Mouse (Mus musculus) NIH3T3 (cell line): ENCODE measurements around the gene Ehd3.
"Not testable (repeated sequence)": the region's sequence is repeated elsewhere in the genome, so short reads cannot be mapped to it uniquely, and the experiment has no call there.

Source experiments
- DNase-seq: peaks from one replicate; pipeline ENCODE4 v3.0.0-alpha.2; 2012; ENCODE audit warnings: low read depth

Ehd3 gene

GRCm38 (mm10) chr17:73826106-73826505 lies 22.2 kb downstream of the Ehd3 start:
- no peak for DNase-seq

- no peak for DNase-seq
Measured at GRCm38 (mm10) chr17:73827446-73827845, 23.5 kb downstream of the Ehd3 start.

- no peak for DNase-seq
Measured at GRCm38 (mm10) chr17:73830511-73830910, 26.6 kb downstream of the Ehd3 start.

GRCm38 (mm10) chr17:73831427-73831826 lies 27.5 kb downstream of the Ehd3 start:
- no peak for DNase-seq

- peak; percentile 56 for DNase-seq
Measured at GRCm38 (mm10) chr17:73832901-73833300, 29.0 kb downstream of the Ehd3 start.

GRCm38 (mm10) chr17:73833474-73833873 lies 29.5 kb downstream of the Ehd3 start:
- DNase-seq = no peak

GRCm38 (mm10) chr17:73836601-73837000 lies 32.7 kb downstream of the Ehd3 start:
- peak; percentile 68 for DNase-seq

GRCm38 (mm10) chr17:73837244-73837643 lies 33.3 kb downstream of the Ehd3 start:
- peak; percentile 22 for DNase-seq

GRCm38 (mm10) chr17:73839086-73839835 lies 35.3 kb downstream of the Ehd3 start:
- DNase-seq = no peak

- DNase-seq = not testable (repeated sequence)
Measured at GRCm38 (mm10) chr17:73839876-73840275, 35.9 kb downstream of the Ehd3 start.

GRCm38 (mm10) chr17:73842963-73843362 lies 39.0 kb downstream of the Ehd3 start:
- no peak for DNase-seq

- no peak for DNase-seq
Measured at GRCm38 (mm10) chr17:73845632-73846031, 41.7 kb downstream of the Ehd3 start.

- DNase-seq = no peak
Measured at GRCm38 (mm10) chr17:73847399-73847798, 43.5 kb downstream of the Ehd3 start.

GRCm38 (mm10) chr17:73853041-73853440 lies 49.1 kb downstream of the Ehd3 start:
- DNase-seq = no peak

GRCm38 (mm10) chr17:73853717-73854116 lies 49.8 kb downstream of the Ehd3 start:
- no peak for DNase-seq

- DNase-seq = no peak
Measured at GRCm38 (mm10) chr17:73869008-73869685, 65.2 kb downstream of the Ehd3 start.

GRCm38 (mm10) chr17:73870956-73871605 lies 67.1 kb downstream of the Ehd3 start:
- no peak for DNase-seq

- DNase-seq = no peak
Measured at GRCm38 (mm10) chr17:73875268-73875667, 71.3 kb downstream of the Ehd3 start.

GRCm38 (mm10) chr17:73875674-73876073 lies 71.7 kb downstream of the Ehd3 start:
- DNase-seq = peak; percentile 21

- DNase-seq = no peak
Measured at GRCm38 (mm10) chr17:73879262-73879916, 75.5 kb downstream of the Ehd3 start.

GRCm38 (mm10) chr17:73880286-73880685 lies 76.4 kb downstream of the Ehd3 start:
- no peak for DNase-seq

- DNase-seq = no peak
Measured at GRCm38 (mm10) chr17:73881295-73881694, 77.4 kb downstream of the Ehd3 start.
